Mouse (Mus musculus): ENCODE data around the gene Efhb.
A peak's percentile ranks its signal among the peaks of the same experiment; 100 is the strongest.

The Efhb gene

GRCm38 (mm10) chr17:53462603-53463495, at the start of gene Efhb:
Gene Efhb, minus strand, starts transcription at chr17:53463321.
- peak; percentile 97 for DNase-seq (ENCODE audit: low read depth, low spot score)

- peak; percentile 46 for DNase-seq (ENCODE audit: low read depth, low spot score)
Measured at GRCm38 (mm10) chr17:53512311-53512951, 49.3 kb upstream of the Efhb start.

DNA sequence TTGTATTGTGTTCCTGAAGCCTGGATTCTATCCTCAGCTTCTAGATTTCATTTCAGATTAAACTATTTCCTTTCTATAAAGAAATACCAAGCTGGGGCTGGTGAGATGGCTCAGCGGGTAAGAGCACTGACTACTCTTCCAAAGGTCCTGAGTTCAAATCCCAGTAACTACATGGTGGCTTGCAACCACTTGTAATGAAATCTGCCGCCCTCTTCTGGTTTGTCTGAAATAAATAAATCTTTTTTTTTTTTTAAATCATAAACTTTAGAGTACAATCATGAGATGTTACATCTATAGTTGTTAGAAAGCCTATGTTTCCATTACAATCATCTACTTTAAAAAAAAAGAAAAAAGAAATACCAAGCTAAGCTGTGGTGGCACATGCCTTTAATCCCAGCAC, 39.8 kb upstream of the Efhb start:
- DNase-seq (ENCODE audit: low read depth, low spot score), result no peak

GRCm38 (mm10) chr17:53489007-53489378, 25.9 kb upstream of the Efhb start:
- no peak for DNase-seq (ENCODE audit: low read depth, low spot score)

- no peak for DNase-seq (ENCODE audit: low read depth, low spot score)
Measured at GRCm38 (mm10) chr17:53488291-53489006, 25.3 kb upstream of the Efhb start.

- DNase-seq (ENCODE audit: low read depth, low spot score), result no peak
Measured at GRCm38 (mm10) chr17:53480433-53480832, 17.3 kb upstream of the Efhb start.

DNA sequence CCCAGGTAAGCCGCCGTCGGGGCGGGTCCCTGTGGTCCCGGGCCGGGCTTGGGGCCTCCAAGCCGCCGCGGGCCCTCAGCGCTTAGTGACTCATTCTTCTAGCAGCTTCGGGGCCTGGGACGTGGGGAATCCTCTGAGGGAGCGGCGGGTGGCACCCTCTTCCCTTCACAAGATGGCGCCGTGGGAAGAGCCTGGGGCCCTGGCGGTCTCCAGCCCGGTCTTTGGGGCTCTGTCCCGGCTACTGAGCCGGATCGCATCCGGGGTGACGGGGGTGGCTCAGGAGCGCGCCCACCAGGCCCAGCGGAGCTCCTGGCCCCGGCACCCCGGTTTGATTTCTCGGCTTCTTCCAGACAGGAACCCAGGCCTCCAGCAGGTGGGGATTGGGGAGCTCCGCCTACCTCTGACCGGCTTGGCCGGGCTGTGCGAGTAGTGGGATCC, 16.5 kb upstream of the Efhb start:
- peak; percentile 83 for DNase-seq (ENCODE audit: low read depth, low spot score)

DNA sequence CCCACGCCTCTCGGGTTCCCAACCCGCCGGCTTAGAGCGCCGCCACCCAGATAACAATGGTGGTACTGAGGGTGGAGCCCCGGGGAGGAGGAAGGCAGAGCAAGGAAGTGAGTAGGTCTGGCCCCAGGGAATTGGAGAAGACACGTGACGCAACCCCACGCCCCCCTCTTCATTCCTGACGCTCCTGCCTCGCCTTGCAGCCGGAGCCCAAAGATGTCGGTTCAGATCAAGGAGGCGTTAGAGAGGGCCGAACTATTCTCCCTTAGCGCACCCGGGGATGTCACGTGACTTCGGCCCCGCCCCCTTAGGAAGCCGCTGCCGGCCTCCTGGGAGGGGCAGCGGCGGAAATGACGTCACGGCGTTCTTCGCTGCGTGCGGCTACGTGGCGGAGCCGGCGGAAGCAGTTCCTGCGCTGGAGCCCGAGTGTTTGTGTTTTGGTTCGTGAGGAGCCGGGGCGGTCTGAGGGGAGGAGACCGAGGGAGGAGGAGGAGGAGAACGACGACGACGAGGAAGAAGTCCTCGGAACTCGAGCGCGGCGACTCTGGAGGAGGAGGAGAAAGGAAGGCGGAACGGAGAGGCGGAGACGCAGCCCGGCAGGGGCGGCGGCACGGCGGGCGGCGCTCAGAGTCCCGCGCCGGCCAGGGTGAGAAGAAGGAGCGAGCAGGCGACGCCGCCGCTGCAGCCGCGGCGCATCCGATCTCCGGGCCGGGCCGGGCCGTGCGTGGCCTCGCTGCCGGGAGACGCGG, 15.9 kb upstream of the Efhb start, which contains the start of gene Rab5a:
Gene Rab5a, plus strand, starts transcription at position 377 of the 746 bp plus-strand sequence.
- DNase-seq (ENCODE audit: low read depth, low spot score), result peak; percentile 100

GRCm38 (mm10) chr17:53478066-53478857, 15.1 kb upstream of the Efhb start:
- DNase-seq (ENCODE audit: low read depth, low spot score), result peak; percentile 30

- DNase-seq (ENCODE audit: low read depth, low spot score), result no peak
Measured at GRCm38 (mm10) chr17:53468697-53469096, 5.6 kb upstream of the Efhb start.

- DNase-seq (ENCODE audit: low read depth, low spot score), result peak; percentile 78
Measured at GRCm38 (mm10) chr17:53465569-53465968, 2.4 kb upstream of the Efhb start.

DNA sequence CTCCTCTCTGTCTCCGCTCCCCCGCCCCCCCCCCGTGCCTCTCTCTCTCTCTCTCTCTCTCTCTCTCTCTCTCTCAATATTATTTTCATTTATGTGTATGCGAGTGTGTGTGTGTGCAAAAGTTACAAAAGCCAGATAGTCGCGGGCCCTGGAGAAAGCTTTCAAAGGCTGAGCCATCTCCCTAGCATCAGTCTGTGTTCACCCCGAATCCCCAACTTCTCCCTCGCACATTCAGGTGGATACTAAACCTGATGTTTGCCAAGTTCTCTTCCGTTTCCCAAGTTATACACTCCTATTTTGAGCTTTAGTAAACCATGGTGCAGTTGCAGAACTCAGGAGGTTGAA, 347 bp upstream of the Efhb start:
- DNase-seq (ENCODE audit: low read depth, low spot score), result no peak

- peak; percentile 44 for DNase-seq (ENCODE audit: low read depth, low spot score)
Measured at GRCm38 (mm10) chr17:53456742-53457141, 6.4 kb downstream of the Efhb start.

GRCm38 (mm10) chr17:53456152-53456551, 7.0 kb downstream of the Efhb start:
- DNase-seq (ENCODE audit: low read depth, low spot score), result peak; percentile 95

- DNase-seq (ENCODE audit: low read depth, low spot score), result peak; percentile 67
Measured at GRCm38 (mm10) chr17:53402689-53403306, 60.3 kb downstream of the Efhb start.

DNA sequence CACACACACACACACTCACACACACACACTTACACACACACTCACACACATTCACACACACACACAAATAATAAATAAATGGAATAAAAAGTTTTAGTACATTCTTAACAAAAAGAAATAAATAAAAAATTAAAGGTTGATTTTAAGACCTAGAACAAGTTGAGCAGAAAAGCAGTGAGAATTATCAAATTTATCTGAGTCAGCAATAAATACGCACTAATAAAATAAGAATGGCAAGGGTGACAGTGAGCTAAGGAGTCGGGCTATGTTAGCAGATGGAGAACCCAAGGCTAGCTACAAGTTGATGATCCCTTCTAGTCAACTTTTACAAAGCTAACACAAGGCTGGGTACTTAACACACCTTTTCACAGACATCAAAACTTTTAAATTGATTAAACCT, 69.9 kb downstream of the Efhb start:
- DNase-seq (ENCODE audit: low read depth, low spot score), result no peak

DNA sequence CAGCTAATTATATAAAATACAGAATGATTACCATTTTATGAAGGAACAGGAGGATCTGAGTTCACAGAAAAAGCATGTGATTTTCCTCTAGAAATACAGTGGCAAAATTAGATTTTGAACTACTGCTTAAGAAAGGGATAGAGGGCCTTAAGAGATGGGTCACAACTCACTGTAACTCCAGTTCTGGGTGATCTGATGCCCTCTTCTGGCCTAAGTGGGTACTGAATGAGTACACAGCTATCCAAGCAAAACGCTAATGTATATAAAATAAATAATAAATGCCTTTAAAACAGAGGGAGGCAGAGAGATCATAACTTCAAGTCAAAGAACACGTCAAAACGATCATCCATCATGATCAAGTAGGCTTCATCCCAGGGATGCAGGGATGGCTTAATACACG, 73.6 kb downstream of the Efhb start:
- DNase-seq (ENCODE audit: low read depth, low spot score), result peak; percentile 35

GRCm38 (mm10) chr17:53387581-53388473, 75.3 kb downstream of the Efhb start:
- peak; percentile 29 for DNase-seq (ENCODE audit: low read depth, low spot score)

DNA sequence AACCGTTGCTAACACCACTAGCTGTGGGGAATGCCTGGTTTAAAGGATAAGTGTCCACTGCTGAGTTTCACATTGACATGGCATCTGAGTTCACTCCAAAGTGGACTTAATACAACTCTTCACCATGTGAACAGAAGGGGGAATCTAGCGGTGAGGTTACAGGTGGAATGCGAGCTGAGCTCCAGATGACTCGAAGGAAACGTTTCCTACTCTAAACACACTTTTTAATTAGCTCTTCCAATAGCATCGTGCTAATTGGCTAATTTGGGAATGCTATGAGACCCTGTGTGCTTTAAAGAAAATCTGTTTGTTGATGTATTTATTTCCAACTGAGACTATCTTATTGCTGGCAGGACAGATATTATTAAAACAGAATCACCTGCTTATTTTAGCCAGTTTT, 76.3 kb downstream of the Efhb start:
- no peak for DNase-seq (ENCODE audit: low read depth, low spot score)

Data from R1 (cell line).